Mouse (Mus musculus) kidney, adult 2 months (tissue): ENCODE measurements at regions not wholly inside any gene's neighbourhood (a gene's known extent, or its start where the extent isn't known, plus 50 kb on each side); places are given as distances from the start of the nearest gene placed in this dataset.

ENCODE experiments used
- DNase-seq: peaks from one replicate; pipeline ENCODE4 v3.0.0; 2021
- H3K27ac ChIP-seq: fragments of 200-500 bp; 2 replicates; pipeline ENCODE4 v1.5.1; 2012; ENCODE audit warnings: low read depth, low read length, control low read depth, inconsistent platforms; ENCODE audit not compliant: insufficient read depth
- H3K27me3 ChIP-seq: fragments of 200-500 bp; replicated peaks from 2 replicates; pipeline ENCODE4 v1.6.1; 2012; ENCODE audit warnings: mild to moderate bottlenecking, moderate library complexity, low read length, inconsistent platforms; ENCODE audit not compliant: control insufficient read depth, insufficient read depth
- H3K36me3 ChIP-seq: fragments of 200-500 bp; 2 replicates; pipeline ENCODE4 v1.6.1; 2012; ENCODE audit warnings: mild to moderate bottlenecking, moderate library complexity, low read length, inconsistent platforms; ENCODE audit not compliant: control insufficient read depth, insufficient read depth
- H3K4me1 ChIP-seq: fragments of 200-500 bp; 2 replicates; pipeline ENCODE4 v1.6.1; 2011; ENCODE audit warnings: low read length; ENCODE audit not compliant: control insufficient read depth, insufficient read depth
- H3K4me3 ChIP-seq: fragments of 200-500 bp; 2 replicates; pipeline ENCODE4 v1.5.1; 2011; ENCODE audit warnings: mild to moderate bottlenecking, low read depth, low read length, control low read depth; ENCODE audit not compliant: insufficient read depth
- CTCF ChIP-seq: fragments of 200-500 bp; conservative IDR thresholded peaks from 2 replicates; pipeline ENCODE4 v1.5.1; 2011; ENCODE audit warnings: low read depth, mild to moderate bottlenecking, control low read depth, low read length, moderate library complexity, mixed read lengths; ENCODE audit not compliant: insufficient read depth, insufficient read length
- POLR2A ChIP-seq: fragments of 200-500 bp; IDR thresholded peaks from one replicate; pipeline ENCODE4 v1.6.1; 2011; ENCODE audit warnings: low read depth, low read length, control low read depth
- WGBS: fragments of 180-500 bp; shearing (Covaris S2); methylation state at CpG from one replicate; pipeline ENCODE4 v1.1.7; 2018; 5-methylcytosine and 5-hydroxymethylcytosine counted together

- Histone ChIP-seq H3K27ac (no peak overlapping the region), H3K4me1 (no peaks in the 10 kb centered on the region), H3K36me3 (no peaks in the 10 kb centered on the region), H3K27me3 (no peaks in the 10 kb centered on the region), H3K4me3 (no peak overlapping the region)
- DNase-seq, result no peak
- TF ChIP-seq POLR2A, result no peak
- TF ChIP-seq CTCF, result no peak
- WGBS, result 28% methylated on average over 10 of the region's 10 CpGs
Observed at GRCm38 (mm10) chr2:75484951-75485350, 174.1 kb upstream of the Hnrnpa3 start.

- 72% methylated on average over 1 of the region's 1 CpGs for WGBS
- H3K4me1 ChIP-seq, result no peaks in the 10 kb centered on the region
- no peaks in the 10 kb centered on the region for H3K27me3 ChIP-seq
- H3K27ac ChIP-seq, result no peak overlapping the region
- H3K36me3 ChIP-seq, result no peaks in the 10 kb centered on the region
- H3K4me3 ChIP-seq, result no peak overlapping the region
- TF ChIP-seq POLR2A (no peak), CTCF (no peak)
- DNase-seq, result no peak
Observed at GRCm38 (mm10) chr2:75491150-75491549, 167.9 kb upstream of the Hnrnpa3 start.

- no peak for TF ChIP-seq CTCF
- no peak for TF ChIP-seq POLR2A
- Histone ChIP-seq H3K36me3 (no peaks in the 10 kb centered on the region), H3K4me3 (no peak overlapping the region), H3K27me3 (no peaks in the 10 kb centered on the region), H3K4me1 (no peaks in the 10 kb centered on the region), H3K27ac (no peak overlapping the region)
- DNase-seq, result peak; percentile 34
- WGBS, result 23% methylated on average over 3 of the region's 3 CpGs
Observed at GRCm38 (mm10) chr2:75491789-75492500, 167.1 kb upstream of the Hnrnpa3 start.

GRCm38 (mm10) chr2:75492501-75492898, 166.6 kb upstream of the Hnrnpa3 start:
- no peak for TF ChIP-seq CTCF
- no peak for TF ChIP-seq POLR2A

GRCm38 (mm10) chr2:75496606-75497240, 162.3 kb upstream of the Hnrnpa3 start:
- H3K4me1 ChIP-seq, result no peaks in the 10 kb centered on the region
- DNase-seq, result peak; percentile 78
- 64% methylated on average over 5 of the region's 5 CpGs for WGBS
- H3K4me3 ChIP-seq, result no peak overlapping the region
- H3K27me3 ChIP-seq, result no peaks in the 10 kb centered on the region
- TF ChIP-seq CTCF (no peak), POLR2A (no peak)
- H3K27ac ChIP-seq, result no peak overlapping the region
- H3K36me3 ChIP-seq, result no peaks in the 10 kb centered on the region

More at GRCm38 (mm10) chr2:75492501-75492898, 166.6 kb upstream of the Hnrnpa3 start:
- no peaks in the 10 kb centered on the region for H3K4me1 ChIP-seq
- DNase-seq, result no peak
- H3K36me3 ChIP-seq, result no peaks in the 10 kb centered on the region
- H3K4me3 ChIP-seq, result no peak overlapping the region
- no peak overlapping the region for H3K27ac ChIP-seq
- no peaks in the 10 kb centered on the region for H3K27me3 ChIP-seq
- 46% methylated on average over 4 of the region's 4 CpGs for WGBS

- 93% methylated on average over 4 of the region's 4 CpGs for WGBS
- Histone ChIP-seq H3K4me1 (no peaks in the 10 kb centered on the region), H3K36me3 (no peaks in the 10 kb centered on the region), H3K27ac (no peak overlapping the region), H3K4me3 (no peak overlapping the region), H3K27me3 (no peaks in the 10 kb centered on the region; the same call in 1 of the 2 replicates)
- DNase-seq, result no peak
- no peak for TF ChIP-seq POLR2A
- TF ChIP-seq CTCF, result no peak
Observed at GRCm38 (mm10) chr2:75510223-75510622, 148.8 kb upstream of the Hnrnpa3 start.

- TF ChIP-seq POLR2A (no peak), CTCF (no peak)
- 83% methylated on average over 8 of the region's 8 CpGs for WGBS
- H3K36me3 ChIP-seq, result no peaks in the 10 kb centered on the region
- no peaks in the 10 kb centered on the region for H3K4me1 ChIP-seq
- H3K27ac ChIP-seq, result no peak overlapping the region
- H3K4me3 ChIP-seq, result no peak overlapping the region
- no peaks in the 10 kb centered on the region; the same call in 1 of the 2 replicates for H3K27me3 ChIP-seq
- no peak for DNase-seq
Observed at GRCm38 (mm10) chr2:75512422-75513170, 146.5 kb upstream of the Hnrnpa3 start.
